Mouse (Mus musculus): Measurements from ENCODE around the gene Dvl2.

GRCm38 (mm10) chr11:70019495-70020021, 19.2 kb downstream of the Dvl2 start:
- TF ChIP-seq GATA1 (IDR thresholded peaks at IDR 0.05; ENCODE audit: low read length) (no peak), TAL1 (IDR thresholded peaks at IDR 0.05; ENCODE audit: low read length) (no peak)
